Mouse (Mus musculus): ENCODE data around the gene Slc1a1. TPM values are rescaled to one million over a fixed set of nuclear protein-coding genes. Genes with fewer than 3 reads are reported as not detected.

Slc1a1 gene
- polyA plus RNA-seq, 1 experiment from 2014 or later, result 0.44 TPM

DNA sequence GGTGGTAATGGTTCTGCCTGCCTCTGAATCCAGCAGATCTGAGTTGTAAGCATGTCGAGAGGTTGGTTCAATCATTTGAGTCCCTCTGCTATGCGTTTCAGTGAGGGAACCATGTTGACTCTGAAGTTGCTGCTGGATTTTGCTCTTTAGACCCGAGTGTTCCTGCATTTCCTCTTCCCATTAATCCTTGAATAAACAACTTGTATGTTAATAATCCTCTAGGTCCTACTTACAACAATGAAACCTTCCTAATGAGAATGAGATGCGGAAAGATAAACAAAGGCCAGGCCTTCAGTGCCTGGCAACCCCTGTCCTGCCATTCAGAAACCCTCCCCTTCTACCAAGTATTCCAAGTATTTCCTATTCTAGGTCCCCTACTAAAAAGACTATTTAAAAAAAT lies 81.6 kb downstream of the Slc1a1 start:
- no peak overlapping the region for H3K27ac ChIP-seq (ENCODE audit: low read depth, low read length)
- no peaks in the 10 kb centered on the region; the same call in 1 of the 2 replicates for H3K4me1 ChIP-seq (ENCODE audit: control insufficient read depth, insufficient read depth, low read length)
- no peaks in the 10 kb centered on the region for H3K9me3 ChIP-seq (ENCODE audit: control insufficient read depth, low read length)
- ATAC-seq (ENCODE audit: low FRiP score) (no peak), DNase-seq (ENCODE audit: low spot score, missing footprints) (no peak)
- no peak overlapping the region for H3K4me3 ChIP-seq (ENCODE audit: low read depth, low read length)
- H3K9ac ChIP-seq (ENCODE audit: low read length), result no peak overlapping the region
- WGBS, result 53% methylated on average over 4 of the region's 4 CpGs
- no peak overlapping the region for H3K4me2 ChIP-seq
- no peaks in the 10 kb centered on the region for H3K36me3 ChIP-seq (ENCODE audit: control insufficient read depth, insufficient read depth, low read length)
- H3K27me3 ChIP-seq (ENCODE audit: control insufficient read depth, insufficient read depth, low read length), result no peaks in the 10 kb centered on the region

DNA sequence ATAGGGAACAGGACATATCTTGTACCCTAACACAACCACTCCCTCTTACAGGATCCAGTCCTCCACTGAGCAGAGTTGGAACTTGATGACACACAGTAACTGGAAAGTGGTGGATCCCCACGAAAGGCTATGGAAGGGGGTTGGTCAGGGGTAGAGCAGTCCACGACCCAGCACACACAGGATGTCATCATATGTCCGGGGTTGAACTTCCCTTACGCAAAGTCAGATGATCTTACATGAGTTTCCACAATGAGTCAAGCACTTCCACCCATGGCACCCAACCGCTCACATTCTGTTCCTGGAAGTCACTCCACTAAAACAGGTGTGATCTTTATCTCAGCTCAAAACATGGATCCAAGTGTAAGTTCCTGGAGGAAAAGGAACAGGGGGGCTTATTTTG lies 83.0 kb downstream of the Slc1a1 start:
- no peak for ATAC-seq (ENCODE audit: low FRiP score)

DNA sequence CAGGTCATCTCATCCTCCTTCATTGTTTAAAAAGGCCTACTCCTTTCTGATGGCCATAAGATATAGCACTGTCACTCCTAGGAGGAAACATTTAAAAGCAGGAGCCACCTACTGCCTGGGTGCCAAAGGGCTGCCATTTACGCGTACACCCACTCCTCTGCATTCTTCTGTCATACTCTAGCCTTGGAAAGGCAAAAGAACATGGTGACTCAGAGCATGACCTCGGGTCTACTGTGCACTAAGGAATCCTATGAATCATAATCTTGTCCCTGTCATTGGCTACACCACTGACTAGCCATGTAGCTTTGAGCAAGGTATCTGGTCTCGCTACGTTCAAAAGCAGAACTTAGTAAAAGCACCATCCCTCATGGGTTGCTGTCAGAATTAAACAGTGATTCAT lies 91.5 kb downstream of the Slc1a1 start:
- no peak overlapping the region for H3K9ac ChIP-seq (ENCODE audit: low read length)
- no peak overlapping the region for H3K4me2 ChIP-seq

More for the DNA sequence above, 83.0 kb downstream of the Slc1a1 start:
- Histone ChIP-seq H3K27ac (ENCODE audit: low read depth, low read length) (no peak overlapping the region), H3K9me3 (ENCODE audit: control insufficient read depth, low read length) (no peaks in the 10 kb centered on the region), H3K9ac (ENCODE audit: low read length) (no peak overlapping the region), H3K4me1 (ENCODE audit: control insufficient read depth, insufficient read depth, low read length) (no peaks in the 10 kb centered on the region; the same call in 1 of the 2 replicates), H3K4me3 (ENCODE audit: low read depth, low read length) (no peak overlapping the region), H3K4me2 (no peak overlapping the region), H3K36me3 (ENCODE audit: control insufficient read depth, insufficient read depth, low read length) (no peaks in the 10 kb centered on the region), H3K27me3 (ENCODE audit: control insufficient read depth, insufficient read depth, low read length) (no peaks in the 10 kb centered on the region)
- 86% methylated on average over 5 of the region's 5 CpGs for WGBS
- DNase-seq (ENCODE audit: low spot score, missing footprints), result peak; percentile 21

GRCm38 (mm10) chr19:28927396-28927795 lies 92.5 kb downstream of the Slc1a1 start:
- DNase-seq (ENCODE audit: low spot score, missing footprints) (no peak), ATAC-seq (ENCODE audit: low FRiP score) (no peak)
- Histone ChIP-seq H3K36me3 (ENCODE audit: control insufficient read depth, insufficient read depth, low read length) (no peaks in the 10 kb centered on the region), H3K4me3 (ENCODE audit: low read depth, low read length) (no peak overlapping the region), H3K27ac (ENCODE audit: low read depth, low read length) (no peak overlapping the region), H3K9ac (ENCODE audit: low read length) (no peak overlapping the region), H3K4me1 (ENCODE audit: control insufficient read depth, insufficient read depth, low read length) (no peaks in the 10 kb centered on the region), H3K9me3 (ENCODE audit: control insufficient read depth, low read length) (no peaks in the 10 kb centered on the region), H3K27me3 (ENCODE audit: control insufficient read depth, insufficient read depth, low read length) (no peaks in the 10 kb centered on the region), H3K4me2 (no peak overlapping the region)
- WGBS, result 82% methylated on average over 4 of the region's 4 CpGs

More for the DNA sequence above, 91.5 kb downstream of the Slc1a1 start:
- Histone ChIP-seq H3K9me3 (ENCODE audit: control insufficient read depth, low read length) (no peaks in the 10 kb centered on the region), H3K27me3 (ENCODE audit: control insufficient read depth, insufficient read depth, low read length) (no peaks in the 10 kb centered on the region), H3K4me3 (ENCODE audit: low read depth, low read length) (no peak overlapping the region), H3K4me1 (ENCODE audit: control insufficient read depth, insufficient read depth, low read length) (no peaks in the 10 kb centered on the region), H3K27ac (ENCODE audit: low read depth, low read length) (no peak overlapping the region), H3K36me3 (ENCODE audit: control insufficient read depth, insufficient read depth, low read length) (no peaks in the 10 kb centered on the region)
- DNase-seq (ENCODE audit: low spot score, missing footprints), result no peak
- no peak for ATAC-seq (ENCODE audit: low FRiP score)
- 89% methylated on average over 5 of the region's 5 CpGs for WGBS

DNA sequence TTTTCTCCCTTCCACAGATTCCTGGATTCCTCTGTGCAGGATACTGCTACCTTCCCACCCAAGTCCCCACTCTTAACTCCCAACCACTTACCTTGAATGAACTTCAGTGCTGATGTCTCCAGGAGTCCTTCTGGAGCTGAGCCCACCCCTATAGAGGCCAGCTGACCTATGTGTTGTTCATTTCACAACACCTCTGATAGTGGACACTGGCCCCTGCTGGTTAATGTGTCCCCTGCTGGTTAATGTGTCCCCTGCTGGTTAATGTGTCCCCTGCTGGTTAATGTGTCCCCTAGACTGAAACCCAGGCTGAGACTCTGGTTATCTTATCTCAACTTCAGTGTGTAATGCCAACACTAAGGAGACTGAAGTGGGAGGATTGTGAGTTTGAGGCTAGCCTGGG lies 94.2 kb downstream of the Slc1a1 start:
- no peak overlapping the region for H3K9ac ChIP-seq (ENCODE audit: low read length)
- ATAC-seq (ENCODE audit: low FRiP score), result no peak
- no peaks in the 10 kb centered on the region for H3K27me3 ChIP-seq (ENCODE audit: control insufficient read depth, insufficient read depth, low read length)

GRCm38 (mm10) chr19:28934897-28935296 lies 100.0 kb downstream of the Slc1a1 start:
- H3K4me1 ChIP-seq (ENCODE audit: control insufficient read depth, insufficient read depth, low read length), result no peaks in the 10 kb centered on the region

More for the DNA sequence above, 94.2 kb downstream of the Slc1a1 start:
- Histone ChIP-seq H3K9me3 (ENCODE audit: control insufficient read depth, low read length) (no peaks in the 10 kb centered on the region), H3K4me3 (ENCODE audit: low read depth, low read length) (no peak overlapping the region), H3K4me1 (ENCODE audit: control insufficient read depth, insufficient read depth, low read length) (no peaks in the 10 kb centered on the region), H3K4me2 (no peak overlapping the region), H3K36me3 (ENCODE audit: control insufficient read depth, insufficient read depth, low read length) (no peaks in the 10 kb centered on the region), H3K27ac (ENCODE audit: low read depth, low read length) (no peak overlapping the region)
- DNase-seq (ENCODE audit: low spot score, missing footprints), result no peak

GRCm38 (mm10) chr19:28940135-28940874 lies 105.5 kb downstream of the Slc1a1 start:
- Histone ChIP-seq H3K9ac (ENCODE audit: low read length) (no peak overlapping the region), H3K4me3 (ENCODE audit: low read depth, low read length) (no peak overlapping the region), H3K27me3 (ENCODE audit: control insufficient read depth, insufficient read depth, low read length) (no peaks in the 10 kb centered on the region), H3K36me3 (ENCODE audit: control insufficient read depth, insufficient read depth, low read length) (no peaks in the 10 kb centered on the region), H3K9me3 (ENCODE audit: control insufficient read depth, low read length) (no peaks in the 10 kb centered on the region), H3K4me1 (ENCODE audit: control insufficient read depth, insufficient read depth, low read length) (no peaks in the 10 kb centered on the region), H3K4me2 (no peak overlapping the region), H3K27ac (ENCODE audit: low read depth, low read length) (no peak overlapping the region)
- no peak for ATAC-seq (ENCODE audit: low FRiP score)
- 84% methylated on average over 9 of the region's 9 CpGs for WGBS
- no peak for DNase-seq (ENCODE audit: low spot score, missing footprints)

More at GRCm38 (mm10) chr19:28934897-28935296, 100.0 kb downstream of the Slc1a1 start:
- no peak overlapping the region for H3K27ac ChIP-seq (ENCODE audit: low read depth, low read length)
- 85% methylated on average over 3 of the region's 3 CpGs for WGBS
- no peaks in the 10 kb centered on the region for H3K9me3 ChIP-seq (ENCODE audit: control insufficient read depth, low read length)
- DNase-seq (ENCODE audit: low spot score, missing footprints) (no peak), ATAC-seq (ENCODE audit: low FRiP score) (no peak)
- no peaks in the 10 kb centered on the region for H3K27me3 ChIP-seq (ENCODE audit: control insufficient read depth, insufficient read depth, low read length)
- H3K36me3 ChIP-seq (ENCODE audit: control insufficient read depth, insufficient read depth, low read length), result no peaks in the 10 kb centered on the region
- H3K4me2 ChIP-seq, result no peak overlapping the region
- H3K9ac ChIP-seq (ENCODE audit: low read length), result no peak overlapping the region
- no peak overlapping the region for H3K4me3 ChIP-seq (ENCODE audit: low read depth, low read length)

- Histone ChIP-seq H3K27ac (ENCODE audit: low read depth, low read length) (no peak overlapping the region), H3K9me3 (ENCODE audit: control insufficient read depth, low read length) (no peaks in the 10 kb centered on the region), H3K9ac (ENCODE audit: low read length) (no peak overlapping the region), H3K36me3 (ENCODE audit: control insufficient read depth, insufficient read depth, low read length) (no peaks in the 10 kb centered on the region), H3K4me1 (ENCODE audit: control insufficient read depth, insufficient read depth, low read length) (no peaks in the 10 kb centered on the region), H3K4me3 (ENCODE audit: low read depth, low read length) (no peak overlapping the region), H3K4me2 (no peak overlapping the region), H3K27me3 (ENCODE audit: control insufficient read depth, insufficient read depth, low read length) (no peaks in the 10 kb centered on the region)
- DNase-seq (ENCODE audit: low spot score, missing footprints) (no peak), ATAC-seq (ENCODE audit: low FRiP score) (no peak)
- WGBS, result 71% methylated on average over 4 of the region's 4 CpGs
Observed at GRCm38 (mm10) chr19:28941271-28941670, 106.4 kb downstream of the Slc1a1 start.

DNA sequence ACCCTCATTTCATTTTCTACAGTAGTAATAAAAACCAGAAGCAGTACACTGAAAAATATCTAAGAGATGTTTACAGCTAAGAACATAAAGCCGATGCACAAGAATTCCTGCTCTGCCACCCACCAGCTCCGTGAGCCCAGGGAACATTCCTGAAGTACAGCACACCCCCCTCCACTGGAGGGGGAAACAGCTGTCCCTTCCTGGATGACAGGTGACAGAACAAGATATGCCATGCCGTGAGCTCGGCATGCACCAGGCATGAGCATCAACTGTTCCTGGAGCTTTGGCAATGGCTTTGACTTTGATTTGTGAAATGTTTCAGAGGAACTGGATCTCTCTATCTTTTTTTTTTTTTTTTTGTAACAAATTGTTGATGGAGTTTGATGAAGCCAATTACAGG lies 111.9 kb downstream of the Slc1a1 start:
- H3K36me3 ChIP-seq (ENCODE audit: control insufficient read depth, insufficient read depth, low read length), result no peaks in the 10 kb centered on the region
- H3K27ac ChIP-seq (ENCODE audit: low read depth, low read length), result no peak overlapping the region
- 67% methylated on average over 4 of the region's 4 CpGs for WGBS
- H3K4me2 ChIP-seq, result no peak overlapping the region
- no peaks in the 10 kb centered on the region for H3K9me3 ChIP-seq (ENCODE audit: control insufficient read depth, low read length)
- ATAC-seq (ENCODE audit: low FRiP score) (no peak), DNase-seq (ENCODE audit: low spot score, missing footprints) (no peak)
- no peaks in the 10 kb centered on the region for H3K4me1 ChIP-seq (ENCODE audit: control insufficient read depth, insufficient read depth, low read length)
- H3K4me3 ChIP-seq (ENCODE audit: low read depth, low read length), result no peak overlapping the region
- no peak overlapping the region for H3K9ac ChIP-seq (ENCODE audit: low read length)
- no peaks in the 10 kb centered on the region for H3K27me3 ChIP-seq (ENCODE audit: control insufficient read depth, insufficient read depth, low read length)

Measured in midbrain, embryonic 11.5 days (tissue).